Mouse (Mus musculus): ENCODE data around the gene Ntng2. TPM values are rescaled to one million over a fixed set of nuclear protein-coding genes. Genes with fewer than 3 reads are reported as not detected.

Gene Ntng2
- polyA plus RNA-seq, 1 experiment from 2014 or later: not detected

DNA sequence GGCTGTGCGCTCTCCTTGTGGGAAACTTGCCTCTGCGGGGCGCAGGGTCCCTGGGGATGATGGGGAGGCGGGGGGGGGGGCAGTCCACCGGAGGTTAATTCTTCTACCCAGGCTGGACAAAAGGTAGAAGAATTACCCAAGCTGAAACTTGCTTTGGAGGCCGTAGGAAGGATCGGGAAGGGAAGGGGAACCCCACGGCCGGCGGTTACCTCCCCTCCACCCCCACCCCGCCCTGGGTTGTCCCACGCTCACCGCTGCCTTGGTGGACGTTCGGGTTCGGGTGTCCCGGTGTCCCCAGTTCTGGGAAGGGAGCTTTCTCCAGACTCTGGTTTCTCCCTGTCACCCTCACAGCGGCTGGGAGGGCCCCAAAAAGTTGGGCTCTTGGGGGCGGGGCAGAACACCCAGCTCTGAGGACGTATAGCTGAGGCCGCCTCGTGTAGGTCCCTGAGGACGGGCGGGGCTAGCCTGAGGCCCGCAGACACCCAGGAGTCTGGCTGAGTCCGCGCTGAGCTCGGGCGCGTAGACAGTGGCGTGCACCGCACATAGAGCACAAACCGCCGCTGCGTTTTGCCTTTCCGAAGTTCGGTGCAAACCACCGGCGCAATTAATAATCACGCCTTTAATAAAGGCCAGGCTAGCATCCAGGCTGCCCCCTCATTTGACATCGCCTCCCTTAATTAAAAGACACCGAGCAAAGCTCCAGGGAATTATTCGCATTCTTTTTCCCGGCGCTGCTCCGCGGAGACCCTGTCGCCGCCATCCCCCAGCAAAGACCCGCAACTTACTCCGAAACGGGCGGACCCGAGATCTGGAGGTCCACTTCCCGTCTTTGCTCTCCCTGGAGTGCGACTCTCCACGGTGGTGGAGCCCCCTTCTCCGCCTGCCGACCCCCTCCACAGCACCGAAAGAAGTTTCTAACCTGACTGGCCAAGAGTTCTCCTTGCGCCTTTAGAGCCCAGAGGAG is 1.4 kb downstream of the Ntng2 start:
- Histone ChIP-seq H3K4me3 (peak overlapping the region; percentile 68), H3K4me2 (peak overlapping the region; percentile 100), H3K9ac (no peak overlapping the region; the same call in 1 of the 2 replicates), H3K36me3 (no peaks in the 10 kb centered on the region), H3K9me3 (replicated peaks) (no peaks in the 10 kb centered on the region), H3K4me1 (replicated peaks) (peaks cover 38% of the 10 kb centered on the region), H3K27ac (no peak overlapping the region), H3K27me3 (peaks cover 99% of the 10 kb centered on the region)
- WGBS: under 1% methylated on average over 60 of the region's 61 CpGs
- no peak for ATAC-seq (replicated peaks; ENCODE audit: insufficient number of reproducible peaks, insufficient read depth, low FRiP score, low read depth)

DNA sequence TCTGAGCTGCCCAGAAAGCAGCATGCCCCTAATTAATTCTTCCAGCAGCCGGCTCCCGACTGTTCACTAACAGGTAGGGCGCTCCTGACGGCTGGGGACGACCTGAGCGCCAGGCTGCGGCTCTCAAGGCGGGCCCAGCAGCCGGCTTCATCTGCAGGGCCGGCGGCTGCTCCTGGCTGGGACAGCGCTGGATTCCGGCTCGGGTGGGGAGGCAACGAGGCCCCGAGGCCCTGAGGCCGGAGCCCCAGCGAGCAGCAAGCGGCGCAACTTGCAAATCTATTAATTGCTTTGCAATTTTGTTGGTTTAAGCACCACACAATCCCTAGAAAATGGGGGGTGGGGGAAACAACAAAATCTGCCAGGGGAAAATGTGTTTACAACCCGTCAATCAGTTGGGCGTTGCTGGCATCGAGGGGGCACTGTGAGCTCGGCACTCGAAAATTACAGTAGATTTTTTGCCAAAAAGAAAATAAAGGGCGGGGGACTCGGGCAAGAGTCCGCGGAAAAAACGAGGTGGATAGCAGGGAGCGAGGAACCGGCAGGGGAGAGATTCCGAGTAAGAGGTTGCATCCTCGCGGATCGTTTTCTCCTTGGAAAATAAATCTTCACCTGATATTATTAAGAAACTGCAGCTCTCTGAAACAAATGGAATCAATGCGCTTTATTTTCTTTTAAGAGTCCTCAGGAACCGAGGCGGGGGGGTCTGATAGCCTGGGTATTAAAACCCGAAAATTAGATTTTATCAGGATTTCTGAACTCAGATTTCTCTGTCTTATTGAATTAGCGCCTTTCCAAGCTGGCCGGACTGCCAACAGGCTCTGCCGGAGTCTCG is 2.3 kb downstream of the Ntng2 start:
- H3K36me3 ChIP-seq: no peaks in the 10 kb centered on the region
- peaks cover 99% of the 10 kb centered on the region for H3K27me3 ChIP-seq
- no peak for ATAC-seq (replicated peaks; ENCODE audit: insufficient number of reproducible peaks, insufficient read depth, low FRiP score, low read depth)
- H3K9ac ChIP-seq: no peak overlapping the region
- H3K4me2 ChIP-seq: peak overlapping the region; percentile 100
- H3K4me3 ChIP-seq: peak overlapping the region; percentile 68
- H3K4me1 ChIP-seq (replicated peaks): peaks cover 43% of the 10 kb centered on the region
- no peak overlapping the region for H3K27ac ChIP-seq
- no peaks in the 10 kb centered on the region for H3K9me3 ChIP-seq (replicated peaks)
- WGBS: 2% methylated on average over 44 of the region's 44 CpGs

DNA sequence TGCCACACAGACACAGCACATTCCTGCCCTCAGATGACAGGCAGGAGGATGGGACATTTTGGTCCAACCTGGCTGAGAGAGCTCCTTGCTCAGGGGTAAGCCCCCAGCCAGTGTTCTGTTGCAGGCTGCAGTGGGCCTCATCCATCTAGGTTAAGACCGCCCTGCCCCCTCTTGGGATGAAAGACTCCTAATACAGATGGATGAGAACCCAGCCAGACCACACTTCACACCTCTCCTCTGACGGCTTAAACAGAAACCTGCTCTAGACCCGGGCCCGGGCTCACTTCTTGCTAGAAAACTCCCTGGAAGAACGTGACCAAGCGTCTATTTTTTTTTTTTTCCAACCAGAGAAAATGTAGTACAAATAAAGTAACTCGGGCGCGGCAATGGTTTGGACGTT is 3.0 kb downstream of the Ntng2 start:
- H3K9me3 ChIP-seq (replicated peaks): no peaks in the 10 kb centered on the region
- H3K36me3 ChIP-seq: no peaks in the 10 kb centered on the region
- ATAC-seq (replicated peaks; ENCODE audit: insufficient number of reproducible peaks, insufficient read depth, low FRiP score, low read depth): no peak
- H3K4me3 ChIP-seq: peak overlapping the region; percentile 68
- H3K9ac ChIP-seq: no peak overlapping the region
- H3K27ac ChIP-seq: no peak overlapping the region
- peak overlapping the region; percentile 100; the same call in 1 of the 2 replicates for H3K4me2 ChIP-seq
- H3K4me1 ChIP-seq (replicated peaks): peaks cover 43% of the 10 kb centered on the region
- H3K27me3 ChIP-seq: peaks cover 98% of the 10 kb centered on the region
- 11% methylated on average over 10 of the region's 10 CpGs for WGBS

DNA sequence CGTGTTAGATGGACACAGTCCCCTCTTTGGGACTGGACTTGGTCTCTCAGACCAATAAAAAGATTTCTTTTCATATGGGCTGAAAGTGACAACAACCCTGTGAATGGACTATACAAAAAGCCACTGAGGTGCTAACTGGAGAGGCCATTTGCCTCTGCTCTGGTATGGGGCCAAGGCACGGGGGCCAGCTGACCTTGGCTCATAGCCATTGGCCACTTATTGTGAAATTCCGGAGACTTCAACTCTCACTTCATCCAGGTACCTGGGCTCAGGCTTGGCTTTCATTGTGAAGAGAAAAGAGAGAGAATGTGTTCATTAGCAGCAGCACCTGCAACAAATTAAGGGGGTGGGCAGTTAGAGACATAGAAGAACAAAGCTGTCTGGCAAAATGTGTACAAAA is 4.3 kb downstream of the Ntng2 start:
- Histone ChIP-seq H3K9ac (no peak overlapping the region), H3K27ac (no peak overlapping the region), H3K27me3 (peaks cover 85% of the 10 kb centered on the region), H3K36me3 (no peaks in the 10 kb centered on the region), H3K9me3 (replicated peaks) (no peaks in the 10 kb centered on the region), H3K4me2 (no peak overlapping the region), H3K4me3 (no peak overlapping the region), H3K4me1 (replicated peaks) (peaks cover 42% of the 10 kb centered on the region)
- WGBS: 41% methylated on average over 3 of the region's 3 CpGs
- no peak for ATAC-seq (replicated peaks; ENCODE audit: insufficient number of reproducible peaks, insufficient read depth, low FRiP score, low read depth)

DNA sequence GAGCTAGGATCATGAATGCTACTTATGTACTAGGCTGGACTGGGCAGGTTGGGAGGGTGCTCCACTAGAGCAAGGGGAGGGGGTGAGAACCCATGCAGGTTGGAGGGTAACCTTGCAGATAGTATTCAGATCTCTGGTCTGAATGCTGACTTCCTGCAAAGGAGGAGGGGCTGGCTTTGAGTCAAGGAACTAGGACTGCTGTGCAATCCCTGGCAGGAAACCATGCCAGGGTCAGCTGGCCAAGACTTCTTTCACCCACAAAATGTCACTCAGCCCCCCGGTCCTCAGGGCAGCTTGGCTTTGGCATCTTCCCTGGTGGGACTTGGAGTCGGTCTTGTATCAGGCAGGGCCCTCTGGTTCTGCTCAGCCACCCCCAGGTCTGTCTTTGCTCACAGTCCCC is 5.4 kb downstream of the Ntng2 start:
- Histone ChIP-seq H3K9ac (no peak overlapping the region), H3K9me3 (replicated peaks) (no peaks in the 10 kb centered on the region), H3K27ac (no peak overlapping the region), H3K4me1 (replicated peaks) (peaks cover 31% of the 10 kb centered on the region), H3K4me2 (no peak overlapping the region), H3K27me3 (peaks cover 73% of the 10 kb centered on the region), H3K36me3 (no peaks in the 10 kb centered on the region), H3K4me3 (no peak overlapping the region)
- 62% methylated on average over 2 of the region's 2 CpGs for WGBS
- no peak for ATAC-seq (replicated peaks; ENCODE audit: insufficient number of reproducible peaks, insufficient read depth, low FRiP score, low read depth)

DNA sequence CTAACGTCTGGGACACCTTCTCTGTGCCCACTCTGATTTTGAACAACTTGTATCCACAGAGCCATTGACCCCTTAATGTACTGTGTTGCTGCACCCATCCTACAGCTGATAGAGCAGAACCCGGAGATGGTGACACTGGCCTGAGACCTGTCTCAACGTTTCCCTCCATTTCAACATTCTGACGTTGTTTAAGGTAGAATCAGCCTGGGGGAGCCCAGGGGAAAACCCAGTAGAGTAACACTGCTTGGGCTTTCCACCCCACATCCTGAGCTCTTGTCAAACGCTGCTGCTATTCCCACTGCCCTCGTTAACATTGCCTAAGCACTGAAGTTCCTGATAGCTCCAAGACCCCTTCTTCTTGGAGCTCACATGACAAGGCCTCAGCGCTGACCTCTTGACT is 5.9 kb downstream of the Ntng2 start:
- 69% methylated on average over 7 of the region's 7 CpGs for WGBS
- peaks cover 68% of the 10 kb centered on the region for H3K27me3 ChIP-seq
- ATAC-seq (replicated peaks; ENCODE audit: insufficient number of reproducible peaks, insufficient read depth, low FRiP score, low read depth): no peak

DNA sequence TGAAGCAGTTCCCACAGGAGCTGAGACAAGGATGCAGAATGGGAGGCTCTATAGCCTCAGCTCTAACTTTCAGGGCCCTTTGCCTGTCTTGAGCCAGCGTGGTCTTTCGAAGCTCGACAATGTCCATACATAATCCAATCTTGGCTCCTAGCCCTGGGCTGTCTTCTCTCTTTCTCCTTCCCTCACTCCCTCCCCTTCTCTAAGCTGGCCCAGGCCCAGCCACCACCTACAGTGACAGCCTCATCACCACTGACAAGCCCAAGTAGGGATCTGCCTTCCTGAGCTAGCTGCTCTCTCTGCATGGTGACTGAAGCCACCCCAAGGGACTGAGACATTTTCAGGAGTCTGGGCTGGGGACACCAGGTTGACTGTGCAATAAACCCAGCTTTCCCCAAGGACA is 6.5 kb downstream of the Ntng2 start:
- no peak overlapping the region for H3K9ac ChIP-seq
- no peak overlapping the region for H3K4me3 ChIP-seq
- WGBS: 48% methylated on average over 3 of the region's 3 CpGs
- H3K4me1 ChIP-seq (replicated peaks): peaks cover 22% of the 10 kb centered on the region
- H3K36me3 ChIP-seq: no peaks in the 10 kb centered on the region
- peaks cover 67% of the 10 kb centered on the region for H3K27me3 ChIP-seq
- no peak overlapping the region for H3K27ac ChIP-seq
- ATAC-seq (replicated peaks; ENCODE audit: insufficient number of reproducible peaks, insufficient read depth, low FRiP score, low read depth): no peak
- H3K9me3 ChIP-seq (replicated peaks): no peaks in the 10 kb centered on the region
- H3K4me2 ChIP-seq: no peak overlapping the region

More for the DNA sequence above, 5.9 kb downstream of the Ntng2 start:
- no peak overlapping the region for H3K4me2 ChIP-seq
- H3K4me3 ChIP-seq: no peak overlapping the region
- peaks cover 28% of the 10 kb centered on the region for H3K4me1 ChIP-seq (replicated peaks)
- no peak overlapping the region for H3K9ac ChIP-seq
- no peaks in the 10 kb centered on the region for H3K9me3 ChIP-seq (replicated peaks)
- H3K36me3 ChIP-seq: no peaks in the 10 kb centered on the region
- no peak overlapping the region for H3K27ac ChIP-seq

DNA sequence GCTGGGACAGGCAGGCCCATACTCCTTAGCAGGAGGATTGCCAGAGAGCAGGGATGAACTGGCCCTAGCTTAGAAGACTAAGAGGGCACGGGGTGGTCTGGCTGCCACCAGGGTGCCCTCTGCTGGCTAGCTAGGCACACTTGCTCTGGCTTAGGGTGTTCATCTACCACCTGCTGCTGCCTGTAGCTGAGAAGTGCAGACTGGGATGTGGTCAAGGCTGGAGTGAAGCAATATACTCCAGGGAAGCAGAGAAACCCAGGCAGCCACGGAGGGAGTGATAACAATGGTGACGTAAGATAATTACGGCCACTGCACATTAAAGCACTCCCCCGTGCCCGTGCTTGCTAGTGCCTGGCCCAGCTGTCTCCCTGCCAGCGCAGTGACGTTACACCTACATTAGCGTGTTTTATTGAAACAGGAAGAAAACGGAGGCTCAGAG is 7.4 kb downstream of the Ntng2 start:
- no peak overlapping the region for H3K9ac ChIP-seq
- H3K36me3 ChIP-seq: no peaks in the 10 kb centered on the region
- H3K4me3 ChIP-seq: no peak overlapping the region
- H3K27me3 ChIP-seq: peaks cover 67% of the 10 kb centered on the region
- WGBS: 36% methylated on average over 10 of the region's 10 CpGs
- no peak overlapping the region for H3K4me2 ChIP-seq
- H3K9me3 ChIP-seq (replicated peaks): no peaks in the 10 kb centered on the region
- ATAC-seq (replicated peaks; ENCODE audit: insufficient number of reproducible peaks, insufficient read depth, low FRiP score, low read depth): no peak; the same call in 1 of the 2 replicates
- H3K27ac ChIP-seq: no peak overlapping the region
- H3K4me1 ChIP-seq (replicated peaks): peaks cover 12% of the 10 kb centered on the region

DNA sequence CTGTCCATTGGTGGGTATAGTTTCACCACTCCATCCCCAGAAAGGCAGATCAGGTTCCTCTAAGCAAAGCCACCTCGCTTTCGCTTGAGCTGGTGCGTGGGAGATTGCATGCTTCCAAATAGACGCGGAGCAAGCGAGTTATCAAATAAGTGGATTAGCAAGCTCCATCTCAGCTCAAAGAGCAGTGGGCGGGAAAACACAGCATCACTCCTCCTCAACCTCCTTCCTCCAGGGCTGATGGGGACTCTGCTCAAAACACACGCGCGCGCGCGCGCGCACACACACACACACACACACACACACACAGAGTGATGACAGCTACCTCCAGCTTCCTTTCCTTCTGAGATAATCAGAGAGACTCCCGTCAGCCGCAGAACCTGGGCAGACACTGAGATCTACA is 13.5 kb downstream of the Ntng2 start:
- no peak overlapping the region for H3K27ac ChIP-seq
- H3K27me3 ChIP-seq: peaks cover 49% of the 10 kb centered on the region
- H3K36me3 ChIP-seq: no peaks in the 10 kb centered on the region
- 49% methylated on average over 17 of the region's 17 CpGs for WGBS
- H3K4me3 ChIP-seq: no peak overlapping the region
- no peak overlapping the region for H3K9ac ChIP-seq
- ATAC-seq (replicated peaks; ENCODE audit: insufficient number of reproducible peaks, insufficient read depth, low FRiP score, low read depth): no peak
- peaks cover 5% of the 10 kb centered on the region; the same call in 1 of the 2 replicates for H3K4me1 ChIP-seq (replicated peaks)
- no peaks in the 10 kb centered on the region for H3K9me3 ChIP-seq (replicated peaks)
- H3K4me2 ChIP-seq: no peak overlapping the region

DNA sequence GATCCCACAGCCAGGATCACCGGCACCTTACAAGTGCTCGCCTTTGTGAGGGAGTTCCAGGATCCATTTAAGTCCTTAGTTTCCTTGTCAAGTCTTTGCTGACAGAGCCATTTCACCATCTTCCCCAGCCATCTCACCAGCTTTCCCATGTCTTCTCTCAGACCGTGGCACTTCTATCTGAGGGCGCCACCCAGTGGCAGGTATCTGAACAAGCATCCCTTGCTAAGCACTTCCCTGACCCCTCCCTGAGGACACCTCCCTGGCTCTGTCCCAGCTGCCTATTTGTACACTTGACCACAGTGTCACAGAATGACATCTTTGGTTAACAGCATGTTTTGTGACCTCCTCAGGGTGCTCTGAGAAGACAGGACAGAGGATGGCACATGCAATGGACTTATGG is 15.2 kb downstream of the Ntng2 start:
- no peak overlapping the region for H3K9ac ChIP-seq
- no peak overlapping the region for H3K27ac ChIP-seq
- no peak overlapping the region for H3K4me3 ChIP-seq
- no peak overlapping the region for H3K4me2 ChIP-seq
- WGBS: 15% methylated on average over 4 of the region's 4 CpGs
- H3K36me3 ChIP-seq: no peaks in the 10 kb centered on the region
- H3K4me1 ChIP-seq (replicated peaks): peaks cover 5% of the 10 kb centered on the region; the same call in 1 of the 2 replicates
- no peaks in the 10 kb centered on the region for H3K9me3 ChIP-seq (replicated peaks)
- ATAC-seq (replicated peaks; ENCODE audit: insufficient number of reproducible peaks, insufficient read depth, low FRiP score, low read depth): no peak
- peaks cover 49% of the 10 kb centered on the region for H3K27me3 ChIP-seq

DNA sequence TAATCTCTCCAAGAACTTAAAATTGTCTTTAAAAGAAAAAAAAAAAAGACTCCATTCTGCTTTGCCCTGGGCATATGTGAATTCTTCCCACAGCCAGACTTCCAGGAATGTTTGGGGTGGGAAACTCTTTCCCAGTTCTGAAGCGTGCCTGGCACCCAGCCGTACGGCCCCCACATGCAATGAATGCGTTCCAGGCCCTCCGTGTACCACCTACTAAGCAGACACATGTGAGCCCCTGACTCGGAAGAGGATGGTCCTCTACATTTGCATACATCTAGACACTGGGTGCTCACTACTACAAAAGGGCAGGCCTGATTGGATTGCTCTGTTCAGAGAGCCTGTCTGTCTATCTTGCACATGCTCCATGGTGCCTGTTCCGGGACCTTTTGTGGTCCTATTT is 17.0 kb downstream of the Ntng2 start:
- H3K9ac ChIP-seq: no peak overlapping the region
- H3K27me3 ChIP-seq: peaks cover 39% of the 10 kb centered on the region
- peaks cover 5% of the 10 kb centered on the region; the same call in 1 of the 2 replicates for H3K4me1 ChIP-seq (replicated peaks)
- no peak overlapping the region for H3K4me3 ChIP-seq
- H3K9me3 ChIP-seq (replicated peaks): no peaks in the 10 kb centered on the region
- no peak overlapping the region for H3K4me2 ChIP-seq
- ATAC-seq (replicated peaks; ENCODE audit: insufficient number of reproducible peaks, insufficient read depth, low FRiP score, low read depth): no peak
- no peak overlapping the region for H3K27ac ChIP-seq
- H3K36me3 ChIP-seq: no peaks in the 10 kb centered on the region
- 77% methylated on average over 7 of the region's 7 CpGs for WGBS

Measured in heart, embryonic 15.5 days (tissue).